Mouse (Mus musculus) megakaryocyte, embryonic 14.5 days (primary cell): ENCODE measurements around the gene Olfr612. TPM values are rescaled to one million over a fixed set of nuclear protein-coding genes. Genes with fewer than 3 reads are reported as not detected.
"Not testable (repeated sequence)": the region's sequence is repeated elsewhere in the genome, so short reads cannot be mapped to it uniquely, and the experiment has no call there.

Experiments
- H3K27me3 ChIP-seq: replicated peaks from 2 replicates; pipeline ENCODE3; 2012; ENCODE audit warnings: inconsistent platforms
- H3K36me3 ChIP-seq: replicated peaks from 2 replicates; pipeline ENCODE3; 2012; ENCODE audit warnings: low read length, inconsistent platforms, mixed read lengths
- H3K4me1 ChIP-seq: 2 replicates; pipeline ENCODE4 v1.6.1; 2012; ENCODE audit warnings: inconsistent platforms
- H3K4me3 ChIP-seq: replicated peaks from 2 replicates; pipeline ENCODE3; 2012; ENCODE audit warnings: moderate library complexity, mild to moderate bottlenecking, inconsistent platforms
- H3K9me3 ChIP-seq: 2 replicates; pipeline ENCODE4 v1.6.1; 2012; ENCODE audit warnings: inconsistent platforms
- FLI1 ChIP-seq: IDR thresholded peaks from 2 replicates; pipeline ENCODE4 v1.6.1; 2012; ENCODE audit warnings: low read length, inconsistent platforms, mixed read lengths
- GATA1 ChIP-seq: IDR thresholded peaks from 3 replicates; pipeline ENCODE4 v1.6.1; 2012; ENCODE audit warnings: mixed read lengths, low read length, inconsistent platforms, borderline replicate concordance
- polyA plus RNA-seq: library from polyadenylated mRNA; stranded (reverse); fragments of >175 nt; gene quantifications from 2 replicates; pipeline ENCODE4 v1.2.3, GENCODE M21; 2012; ENCODE audit warnings: low replicate concordance; ENCODE audit not compliant: insufficient read depth

The Olfr612 gene
- not detected in 2 replicates for polyA plus RNA-seq

- not testable (repeated sequence) for H3K36me3 ChIP-seq, H3K9me3 ChIP-seq, H3K4me3 ChIP-seq, H3K4me1 ChIP-seq, H3K27me3 ChIP-seq
These were observed at the start of gene Olfr612 for GRCm38 (mm10) chr7:103542617-103543016. Olfr612 (minus strand) TSS chr7:103542717.

GRCm38 (mm10) chr7:103589803-103590202, 47.3 kb upstream of the Olfr612 start, which contains the start of gene Olfr618:
Olfr618 (plus strand) TSS chr7:103590103.
- H3K4me3 ChIP-seq, result no peak within 1 kb of the TSS
- no peaks in the 10 kb centered on the region for H3K36me3 ChIP-seq
- TF ChIP-seq GATA1, result no peak
- H3K9me3 ChIP-seq, result no peaks in the 10 kb centered on the region
- H3K4me1 ChIP-seq, result no peaks in the 10 kb centered on the region
- H3K27me3 ChIP-seq, result no peaks in the 10 kb centered on the region

GRCm38 (mm10) chr7:103572761-103573160, 30.2 kb upstream of the Olfr612 start, which contains the start of gene Olfr617:
Olfr617 (plus strand) TSS chr7:103573061.
- Histone ChIP-seq H3K36me3 (no peaks in the 10 kb centered on the region), H3K4me3 (no peak within 1 kb of the TSS), H3K4me1 (no peaks in the 10 kb centered on the region), H3K9me3 (no peaks in the 10 kb centered on the region), H3K27me3 (no peaks in the 10 kb centered on the region)
- TF ChIP-seq GATA1, result no peak
- TF ChIP-seq FLI1, result no peak

GRCm38 (mm10) chr7:103569043-103569442, 26.5 kb upstream of the Olfr612 start, which contains the start of gene Olfr616:
Olfr616 (minus strand) TSS chr7:103569143.
- TF ChIP-seq GATA1, result no peak
- no peak for TF ChIP-seq FLI1
- Histone ChIP-seq H3K27me3 (no peaks in the 10 kb centered on the region), H3K36me3 (no peaks in the 10 kb centered on the region), H3K4me3 (no peak within 1 kb of the TSS), H3K4me1 (no peaks in the 10 kb centered on the region), H3K9me3 (no peaks in the 10 kb centered on the region)

GRCm38 (mm10) chr7:103555779-103556178, 13.3 kb upstream of the Olfr612 start, which contains the start of gene Olfr615:
Olfr615 (plus strand) TSS chr7:103556079.
- Histone ChIP-seq H3K4me1 (no peaks in the 10 kb centered on the region), H3K27me3 (no peaks in the 10 kb centered on the region), H3K9me3 (no peaks in the 10 kb centered on the region), H3K36me3 (no peaks in the 10 kb centered on the region), H3K4me3 (no peak within 1 kb of the TSS)
- TF ChIP-seq FLI1 (no peak), GATA1 (no peak)

GRCm38 (mm10) chr7:103547774-103548173, 5.3 kb upstream of the Olfr612 start, which contains the start of gene Olfr613:
Olfr613 (plus strand) TSS chr7:103548074.
- no peaks in the 10 kb centered on the region for H3K9me3 ChIP-seq
- H3K4me1 ChIP-seq, result no peaks in the 10 kb centered on the region
- no peak for TF ChIP-seq FLI1
- TF ChIP-seq GATA1, result no peak
- no peak within 1 kb of the TSS for H3K4me3 ChIP-seq
- no peaks in the 10 kb centered on the region for H3K36me3 ChIP-seq
- H3K27me3 ChIP-seq, result no peaks in the 10 kb centered on the region

GRCm38 (mm10) chr7:103520746-103521145, 21.8 kb downstream of the Olfr612 start, which contains the start of gene Olfr611:
Olfr611 (minus strand) TSS chr7:103520846.
- H3K9me3 ChIP-seq, H3K27me3 ChIP-seq, H3K36me3 ChIP-seq, H3K4me3 ChIP-seq, H3K4me1 ChIP-seq: not testable (repeated sequence)

GRCm38 (mm10) chr7:103512022-103512421, 30.5 kb downstream of the Olfr612 start, which contains the start of gene Olfr610:
Olfr610 (minus strand) TSS chr7:103512122.
- H3K36me3 ChIP-seq, result no peaks in the 10 kb centered on the region
- H3K4me3 ChIP-seq, result no peak within 1 kb of the TSS
- no peak for TF ChIP-seq FLI1
- TF ChIP-seq GATA1, result no peak
- H3K27me3 ChIP-seq, result no peaks in the 10 kb centered on the region
- H3K4me1 ChIP-seq, result no peaks in the 10 kb centered on the region
- no peaks in the 10 kb centered on the region for H3K9me3 ChIP-seq

GRCm38 (mm10) chr7:103497962-103498361, 44.6 kb downstream of the Olfr612 start, which contains the start of gene Olfr609:
Olfr609 (minus strand) TSS chr7:103498062.
- Histone ChIP-seq H3K27me3 (no peaks in the 10 kb centered on the region), H3K36me3 (no peaks in the 10 kb centered on the region), H3K4me3 (no peak within 1 kb of the TSS), H3K4me1 (no peaks in the 10 kb centered on the region), H3K9me3 (no peaks in the 10 kb centered on the region)
- TF ChIP-seq FLI1 (no peak), GATA1 (no peak)

Other genes starting within 250 kb of the Olfr612 start
- not detected in 2 replicates for gene Olfr596, start 237.1 kb downstream of the Olfr612 start, polyA plus RNA-seq
- gene Olfr597, start 226.4 kb downstream of the Olfr612 start, polyA plus RNA-seq, result not detected in 2 replicates
- gene Olfr598, start 219.1 kb downstream of the Olfr612 start, polyA plus RNA-seq, result not detected in 2 replicates
- not detected in 2 replicates for gene Olfr599, start 206.8 kb downstream of the Olfr612 start, polyA plus RNA-seq
- 4.6 TPM in 1 of 2 replicates, not detected in the other for gene Olfr600, start 193.0 kb downstream of the Olfr612 start, polyA plus RNA-seq
- gene Olfr601, start 180.1 kb downstream of the Olfr612 start, polyA plus RNA-seq, result not detected in 2 replicates
- not detected in 2 replicates for gene Olfr603, start 156.5 kb downstream of the Olfr612 start, polyA plus RNA-seq
- not detected in 2 replicates for gene Usp17lc, start 127.6 kb downstream of the Olfr612 start, polyA plus RNA-seq
- not detected in 2 replicates for gene Olfr605, start 97.3 kb downstream of the Olfr612 start, polyA plus RNA-seq
- not detected in 2 replicates for gene Olfr606, start 93.7 kb downstream of the Olfr612 start, polyA plus RNA-seq
- not detected in 2 replicates for gene Olfr607, start 78.6 kb downstream of the Olfr612 start, polyA plus RNA-seq
- gene Olfr608, start 72.8 kb downstream of the Olfr612 start, polyA plus RNA-seq, result not detected in 2 replicates
- not detected in 2 replicates for gene Olfr609, start 44.7 kb downstream of the Olfr612 start, polyA plus RNA-seq
- gene Olfr610, start 30.6 kb downstream of the Olfr612 start, polyA plus RNA-seq, result not detected in 2 replicates
- not detected in 2 replicates for gene Olfr611, start 21.9 kb downstream of the Olfr612 start, polyA plus RNA-seq
- gene Olfr613, start 5.4 kb upstream of the Olfr612 start, polyA plus RNA-seq, result not detected in 2 replicates
- gene Olfr615, start 13.4 kb upstream of the Olfr612 start, polyA plus RNA-seq, result not detected in 2 replicates
- not detected in 2 replicates for gene Olfr616, start 26.4 kb upstream of the Olfr612 start, polyA plus RNA-seq
- gene Olfr617, start 30.3 kb upstream of the Olfr612 start, polyA plus RNA-seq, result not detected in 2 replicates
- not detected in 2 replicates for gene Olfr618, start 47.4 kb upstream of the Olfr612 start, polyA plus RNA-seq
- gene Olfr619, start 57.9 kb upstream of the Olfr612 start, polyA plus RNA-seq, result not detected in 2 replicates
- not detected in 2 replicates for gene Olfr620, start 69.8 kb upstream of the Olfr612 start, polyA plus RNA-seq
- gene Olfr622, start 100.0 kb upstream of the Olfr612 start, polyA plus RNA-seq, result not detected in 2 replicates
- 0.41 TPM in 1 of 2 replicates, not detected in the other for gene Olfr623, start 121.0 kb upstream of the Olfr612 start, polyA plus RNA-seq
- gene Olfr624, start 128.5 kb upstream of the Olfr612 start, polyA plus RNA-seq, result not detected in 2 replicates
- gene Olfr625-ps1, start 140.0 kb upstream of the Olfr612 start, polyA plus RNA-seq, result not detected in 2 replicates
- not detected in 2 replicates for gene Olfr243, start 172.0 kb upstream of the Olfr612 start, polyA plus RNA-seq
- gene Olfr628, start 187.7 kb upstream of the Olfr612 start, polyA plus RNA-seq, result not detected in 2 replicates
- not detected in 2 replicates for gene Olfr629, start 202.2 kb upstream of the Olfr612 start, polyA plus RNA-seq
- not detected in 2 replicates for gene Olfr630, start 214.6 kb upstream of the Olfr612 start, polyA plus RNA-seq
- gene Olfr69, start 228.9 kb upstream of the Olfr612 start, polyA plus RNA-seq, result not detected in 2 replicates
- not detected in 2 replicates for gene Olfr68, start 237.0 kb upstream of the Olfr612 start, polyA plus RNA-seq
- not detected in 2 replicates for gene Olfr67, start 249.1 kb upstream of the Olfr612 start, polyA plus RNA-seq